Mouse (Mus musculus) layer of hippocampus, adult 2 months (tissue): Measurements from ENCODE around the gene Rad51c. TPM values are rescaled to one million over a fixed set of nuclear protein-coding genes. Genes with fewer than 3 reads are reported as not detected.
"Not testable (repeated sequence)": the region's sequence is repeated elsewhere in the genome, so short reads cannot be mapped to it uniquely, and the experiment has no call there.

Source experiments
- DNase-seq, 2 experiments: peaks; one replicate each; pipeline ENCODE4 v3.0.0; 2022; ENCODE audit warnings: low spot score in 2 of 2
- H3K27ac ChIP-seq: fragments of 200-600 bp; 2 replicates; pipeline ENCODE4 v1.8.1; 2022
- H3K4me3 ChIP-seq: fragments of 200-600 bp; 2 replicates; pipeline ENCODE4 v1.8.1; 2022; ENCODE audit warnings: mild to moderate bottlenecking
- CTCF ChIP-seq: fragments of 200-600 bp; conservative IDR thresholded peaks from 2 replicates; pipeline ENCODE4 v1.8.1; 2022; ENCODE audit warnings: antibody characterized with exemption, mild to moderate bottlenecking, moderate library complexity
- total RNA-seq, 2 experiments: library from RNA; stranded (reverse); gene quantifications; 2 replicates each; pipeline ENCODE4 v1.2.3; 2021

The Rad51c gene
- total RNA-seq, 2 experiments from 2014 or later: 4.0 to 4.2 TPM

- H3K4me3 ChIP-seq: no peak overlapping the region
- H3K27ac ChIP-seq: peak overlapping the region; percentile 89; the same call in 1 of the 2 replicates
- no peak for DNase-seq
- TF ChIP-seq CTCF: no peak
These were observed 22.7 kb upstream of the Rad51c start for GRCm38 (mm10) chr11:87427273-87428050.

DNA sequence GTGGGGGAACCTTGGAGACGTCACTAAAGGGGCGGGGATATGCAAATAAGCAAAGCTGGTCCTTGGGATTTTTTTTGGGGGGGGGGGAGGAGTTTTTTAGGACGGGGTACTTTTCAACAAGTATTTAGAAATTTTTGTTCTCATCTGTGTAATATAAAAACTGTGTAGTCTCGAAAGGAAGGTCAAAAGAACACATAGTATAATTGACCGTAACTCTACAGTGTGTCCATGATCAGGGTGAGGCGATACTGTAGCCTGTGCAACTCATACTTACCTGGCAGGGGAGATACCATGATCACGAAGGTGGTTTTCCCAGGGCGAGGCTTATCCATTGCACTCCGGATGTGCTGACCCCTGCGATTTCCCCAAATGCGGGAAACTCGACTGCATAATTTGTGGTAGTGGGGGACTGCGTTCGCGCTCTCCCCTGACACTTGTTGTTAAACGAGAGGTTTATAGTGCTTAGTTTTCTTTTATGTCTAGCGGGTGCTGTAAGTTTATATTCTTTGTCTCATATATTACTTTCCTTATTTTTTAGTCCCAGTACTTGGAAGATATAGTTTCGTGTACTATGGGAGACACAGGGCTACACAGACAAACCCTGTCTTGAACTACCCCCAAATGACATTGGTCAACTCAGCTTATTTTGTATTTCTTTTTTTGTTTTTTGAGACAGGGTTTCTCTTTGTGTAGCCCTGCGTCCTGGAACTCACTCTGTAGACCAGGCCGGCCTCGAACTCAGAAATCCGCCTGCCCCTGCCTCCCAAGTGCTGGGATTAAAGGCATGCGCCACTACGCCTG is 21.9 kb upstream of the Rad51c start:
- DNase-seq: peak; percentile 71 to 78
- peak overlapping the region; percentile 89 for H3K27ac ChIP-seq
- H3K4me3 ChIP-seq: peak overlapping the region; percentile 52

DNA sequence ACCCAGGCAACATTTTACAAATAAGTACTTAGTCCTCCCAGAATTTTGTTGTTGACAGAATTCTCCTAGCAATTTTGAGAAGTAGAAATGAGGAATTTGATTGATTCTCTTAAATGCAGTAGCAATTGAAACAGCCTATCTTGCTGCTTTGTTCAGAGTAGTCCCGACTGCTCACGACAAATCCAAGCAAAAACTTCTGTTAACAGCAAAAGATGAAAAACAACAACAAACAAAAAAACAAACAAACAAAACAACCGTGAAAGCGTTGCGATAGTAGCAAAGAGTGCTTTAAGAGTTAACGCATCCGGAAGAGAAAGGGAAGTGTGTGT is 21.3 kb upstream of the Rad51c start:
- no peak for DNase-seq
- no peak for TF ChIP-seq CTCF
- peak overlapping the region; percentile 52 for H3K4me3 ChIP-seq
- peak overlapping the region; percentile 89 for H3K27ac ChIP-seq

DNA sequence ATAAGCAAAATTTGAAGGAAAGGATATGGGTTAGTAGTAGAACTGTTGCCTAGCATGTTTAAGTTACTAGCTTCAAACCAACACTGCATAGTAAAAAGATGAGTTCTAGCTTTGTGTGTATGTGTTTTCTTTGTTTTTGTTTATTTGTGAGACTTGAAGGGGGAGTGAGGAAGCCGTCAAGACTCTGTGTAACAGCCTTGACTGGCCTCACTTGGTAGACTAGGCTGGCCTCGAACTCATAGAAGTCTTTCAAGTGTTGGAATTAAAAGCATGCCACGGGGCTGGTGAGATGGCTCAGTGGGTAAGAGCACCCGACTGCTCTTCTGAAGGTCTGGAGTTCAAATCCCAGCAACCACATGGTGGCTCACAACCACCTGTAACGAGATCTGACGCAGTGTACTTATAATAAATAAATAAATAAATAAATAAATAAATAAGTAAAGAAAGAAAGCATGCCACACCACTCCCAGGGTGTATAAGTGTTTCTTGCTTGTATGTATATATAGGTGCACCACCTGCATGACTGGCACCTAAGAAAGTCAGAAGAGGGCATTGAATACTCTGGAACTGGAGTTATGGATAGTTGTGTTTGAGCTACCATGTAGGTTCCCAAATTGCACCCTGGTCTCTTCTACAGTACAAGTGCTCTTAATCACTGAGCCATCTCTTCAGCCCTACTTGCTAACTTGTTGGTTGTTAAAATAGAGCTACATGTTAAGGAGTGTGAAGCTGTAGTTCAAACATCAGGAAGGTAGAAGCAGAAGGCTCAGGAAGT is 19.0 kb upstream of the Rad51c start:
- Histone ChIP-seq H3K4me3 (no peak overlapping the region), H3K27ac (peak overlapping the region; percentile 99; the same call in 1 of the 2 replicates)
- TF ChIP-seq CTCF: no peak

GRCm38 (mm10) chr11:87422511-87423340 is 18.0 kb upstream of the Rad51c start:
- Histone ChIP-seq H3K27ac (peak overlapping the region; percentile 99), H3K4me3 (peak overlapping the region; percentile 62)
- DNase-seq: peak; percentile 86 to 89
- no peak for TF ChIP-seq CTCF

More for the DNA sequence above, 19.0 kb upstream of the Rad51c start:
- DNase-seq: no peak

DNA sequence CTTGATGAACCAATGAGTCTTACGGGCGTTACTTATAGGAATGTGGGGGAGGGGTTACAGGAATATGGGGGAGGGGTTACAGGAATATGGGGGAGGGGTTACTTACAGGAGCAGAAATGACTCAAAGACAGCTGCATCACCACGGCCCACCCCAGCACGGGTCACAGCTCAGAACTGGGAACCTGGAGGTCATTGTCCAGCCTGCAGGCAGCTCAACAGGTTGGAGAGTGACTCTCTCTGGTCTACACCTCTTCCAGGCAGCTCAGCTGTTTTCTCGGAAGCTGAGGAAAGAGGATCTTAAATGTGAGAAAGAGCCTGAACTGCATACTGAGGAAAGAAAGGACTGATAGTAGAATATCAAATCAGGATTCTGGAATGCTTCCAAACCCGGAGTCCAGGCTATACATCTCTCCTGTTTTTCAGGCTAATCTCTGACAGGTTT is 17.0 kb upstream of the Rad51c start:
- no peak for DNase-seq
- H3K4me3 ChIP-seq: peak overlapping the region; percentile 62

DNA sequence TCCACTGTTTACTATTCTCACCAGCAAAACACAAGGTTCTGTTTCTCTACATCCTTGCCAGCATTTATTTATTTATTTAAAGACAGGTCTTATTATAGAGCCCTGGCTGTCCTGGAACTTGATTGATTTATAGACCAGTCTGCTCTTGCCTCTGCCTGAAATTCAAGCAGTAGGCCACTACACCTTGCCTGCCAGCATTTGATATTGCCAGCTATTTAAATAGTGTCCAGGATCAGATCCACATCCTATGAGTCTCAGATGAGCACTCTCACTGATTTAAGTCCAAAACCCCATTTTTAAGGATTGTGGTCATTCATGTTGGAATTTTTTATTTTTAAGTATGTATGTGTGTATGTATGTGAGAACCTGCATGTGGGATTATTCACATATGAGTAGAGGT is 16.1 kb upstream of the Rad51c start:
- Histone ChIP-seq H3K4me3 (no peak overlapping the region), H3K27ac (no peak overlapping the region)
- no peak for TF ChIP-seq CTCF
- DNase-seq: no peak

More for the DNA sequence above, 17.0 kb upstream of the Rad51c start:
- no peak for TF ChIP-seq CTCF
- H3K27ac ChIP-seq: peak overlapping the region; percentile 99

DNA sequence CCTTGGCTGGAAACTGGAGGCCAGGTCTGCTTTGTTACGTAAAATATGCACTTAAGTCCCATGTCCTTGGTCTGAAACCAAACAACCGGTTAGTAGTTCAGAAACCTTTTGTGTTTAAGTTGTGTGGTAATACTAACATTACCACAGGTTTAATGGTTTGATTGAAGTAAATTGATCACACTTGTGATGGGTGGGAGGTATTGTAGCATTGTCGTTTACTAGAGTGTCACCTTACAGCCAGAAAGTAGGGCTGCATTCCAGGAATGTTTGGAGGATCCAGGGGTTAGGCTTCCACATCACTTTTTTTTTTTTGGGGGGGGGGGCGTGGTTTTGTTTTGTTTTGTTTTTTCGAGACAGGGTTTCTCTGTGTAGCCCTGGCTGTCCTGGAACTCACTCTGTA is 11.4 kb upstream of the Rad51c start:
- TF ChIP-seq CTCF: no peak
- Histone ChIP-seq H3K4me3 (no peak overlapping the region), H3K27ac (no peak overlapping the region)
- DNase-seq: no peak

DNA sequence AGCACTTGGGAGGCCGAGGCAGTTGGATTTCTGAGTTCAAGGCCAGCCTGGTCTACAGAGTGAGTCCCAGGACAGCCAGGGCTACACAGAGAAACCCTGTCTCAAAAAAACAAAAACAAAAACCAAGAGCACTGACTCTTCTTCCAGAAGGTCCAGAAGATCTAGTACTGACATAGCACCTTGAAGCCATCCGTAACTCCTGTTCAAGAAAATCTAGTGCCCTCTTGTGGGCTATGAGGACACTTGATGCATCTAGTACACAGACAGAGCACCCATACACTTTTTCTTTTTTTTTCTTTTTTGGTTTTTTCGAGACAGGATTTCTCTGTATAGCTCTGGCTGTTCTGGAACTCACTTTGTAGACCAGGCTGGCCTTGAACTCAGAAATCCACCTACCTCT is 8.7 kb upstream of the Rad51c start:
- not testable (repeated sequence) for H3K27ac ChIP-seq, DNase-seq
- peak; percentile 65 for TF ChIP-seq CTCF

DNA sequence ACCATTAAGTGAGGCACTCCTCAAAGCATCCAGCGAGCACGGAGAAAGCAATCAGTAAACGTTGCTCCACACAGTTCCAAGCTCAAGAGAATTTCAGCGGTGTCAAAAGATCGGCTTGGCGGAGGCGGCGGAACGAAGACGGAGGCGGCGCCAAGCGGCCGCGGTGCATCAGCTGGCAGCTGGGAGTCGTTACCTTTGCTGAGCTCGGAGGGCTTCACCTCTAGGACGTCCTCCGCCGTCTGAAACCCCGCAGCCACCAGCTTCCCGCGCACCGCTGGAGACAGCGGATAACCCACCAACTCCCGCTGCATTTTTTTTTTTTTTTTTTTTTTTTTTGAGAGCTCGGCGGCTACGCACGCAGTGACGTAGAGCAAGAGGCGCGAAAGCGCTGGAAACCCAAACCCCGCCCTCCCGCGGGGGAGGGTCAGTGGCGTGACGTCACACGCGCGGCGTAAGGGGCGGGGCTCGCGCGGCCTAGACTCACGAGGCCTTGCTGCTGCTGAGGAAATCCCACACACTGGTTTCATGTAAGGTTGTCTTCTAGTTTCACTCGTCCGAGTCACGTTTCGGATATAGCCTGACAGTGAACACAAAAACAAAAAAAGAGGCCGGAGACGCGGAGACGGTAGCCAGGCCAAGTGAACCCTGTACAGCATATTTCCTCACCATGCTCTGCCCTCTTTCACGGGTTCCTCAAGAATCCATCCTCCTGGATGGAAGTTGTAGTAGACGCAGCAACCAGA is 472 bp downstream of the Rad51c start:
- peak overlapping the region; percentile 97 for H3K27ac ChIP-seq
- TF ChIP-seq CTCF: peak; percentile 15; the same call in 1 of the 2 replicates
- DNase-seq: peak; percentile 94 to 98
- H3K4me3 ChIP-seq: peak overlapping the region; percentile 59

More for the DNA sequence above, 8.7 kb upstream of the Rad51c start:
- not testable (repeated sequence) for H3K4me3 ChIP-seq

- TF ChIP-seq CTCF: peak; percentile 55
- no peak overlapping the region for H3K27ac ChIP-seq
- no peak overlapping the region for H3K4me3 ChIP-seq
- no peak for DNase-seq
These were observed 6.4 kb downstream of the Rad51c start for GRCm38 (mm10) chr11:87398402-87398801.
